Mouse (Mus musculus) mouse embryonic stem cell (cell line): ENCODE measurements around the gene Vmn1r95.
"Not testable (repeated sequence)": the region's sequence is repeated elsewhere in the genome, so short reads cannot be mapped to it uniquely, and the experiment has no call there.

Experiments used
- in situ Hi-C, 2 experiments: fragments of 300-500 bp; cut with MboI; formaldehyde crosslinking; loops; 1 replicate in 1 of 2; 3 replicates in 1 of 2; pipeline ENCODE4 v1.14.3; 2019 to 2020; ENCODE audit warnings: low sequenced_read_pairs in 2 of 2, low pct_unique_long_range_greater_than_20kb in 1 of 2, mixed read lengths in 1 of 2; ENCODE audit not compliant: unreplicated experiment in 1 of 2

The Vmn1r95 gene

GRCm38 (mm10) chr7:20193410-20193809 lies at the start of gene Vmn1r95:
Gene Vmn1r95, plus strand, starts transcription at chr7:20193710.
- in situ Hi-C loops: not testable (repeated sequence)

DNA sequence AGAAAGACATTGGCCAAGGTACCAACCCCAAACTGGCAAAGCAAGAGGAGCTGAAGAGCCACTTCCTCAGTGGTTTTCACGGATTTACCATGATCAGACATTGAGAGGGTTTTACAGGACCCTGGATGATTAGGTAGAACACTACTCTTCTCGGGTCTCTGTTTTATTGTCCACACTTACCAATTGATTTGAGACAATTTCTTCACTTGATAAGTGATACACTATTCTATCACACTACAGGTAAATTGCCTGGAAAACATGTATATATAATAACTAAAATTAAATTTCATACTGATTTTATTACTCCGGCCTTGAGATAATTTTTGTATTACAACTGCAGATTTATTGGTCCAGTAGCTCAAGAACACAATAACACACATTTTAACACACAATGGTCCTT lies 25.2 kb upstream of the Vmn1r95 start, which contains the start of gene Vmn1r94:
Vmn1r94 (minus strand) TSS at position 101 of the 400 bp plus-strand sequence.
- in situ Hi-C loops: not testable (repeated sequence)

- in situ Hi-C loops: not testable (repeated sequence)
These were observed 12.0 kb downstream of the Vmn1r95 start, which contains the start of gene Gm6164 for GRCm38 (mm10) chr7:20205507-20205906. Gene Gm6164, minus strand, starts transcription at chr7:20205607.

DNA sequence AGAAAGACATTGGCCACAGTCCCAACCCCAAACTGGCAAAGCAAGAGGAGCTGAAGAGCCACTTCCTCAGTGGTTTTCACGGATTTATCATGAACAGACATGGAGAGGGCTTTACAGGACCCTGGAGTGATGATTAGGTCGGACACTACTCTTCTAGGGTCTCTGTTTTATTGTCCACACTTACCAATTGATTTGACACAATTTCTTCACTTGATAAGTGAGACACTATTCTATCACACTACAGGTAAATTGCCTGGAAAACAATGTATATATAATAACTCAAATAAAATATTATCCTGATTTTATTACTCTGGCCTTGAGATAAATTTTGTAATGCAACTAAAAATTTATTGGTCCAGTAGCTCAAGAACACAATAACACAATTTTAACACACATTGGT lies 40.2 kb downstream of the Vmn1r95 start, which contains the start of gene Gm4498:
Gm4498 (minus strand) TSS at position 101 of the 400 bp plus-strand sequence.
- in situ Hi-C loops: not testable (repeated sequence)
